Mouse (Mus musculus): ENCODE measurements around the gene Gm27027. TPM values are rescaled to one million over a fixed set of nuclear protein-coding genes. Genes with fewer than 3 reads are reported as not detected.

Gene Gm27027
- total RNA-seq (2023; ENCODE audit: inconsistent age), result 1.4 TPM in 1 of 4 replicates, not detected in the others

DNA sequence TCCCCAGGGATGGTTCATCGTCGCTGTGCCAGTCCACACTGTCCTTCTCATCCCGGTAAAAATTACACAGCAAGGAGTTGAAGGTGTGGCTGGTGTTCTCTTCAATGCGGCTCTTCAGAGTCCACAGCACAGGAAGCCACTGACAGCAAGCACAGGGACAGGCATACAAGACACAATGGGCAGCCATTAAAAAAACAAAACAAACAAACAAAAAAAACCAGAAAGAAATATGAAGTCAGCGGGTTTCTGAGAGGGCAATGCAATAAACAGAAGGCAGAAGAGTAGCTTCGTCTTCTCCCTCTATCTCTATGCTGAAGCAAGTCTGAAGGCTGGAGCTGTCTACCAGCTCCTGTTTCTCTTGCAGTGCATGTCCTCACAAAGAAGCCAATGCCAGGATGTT, at the start of gene Gm27027:
Gene Gm27027, minus strand, starts transcription at position 101 of the 400 bp plus-strand sequence.

DNA sequence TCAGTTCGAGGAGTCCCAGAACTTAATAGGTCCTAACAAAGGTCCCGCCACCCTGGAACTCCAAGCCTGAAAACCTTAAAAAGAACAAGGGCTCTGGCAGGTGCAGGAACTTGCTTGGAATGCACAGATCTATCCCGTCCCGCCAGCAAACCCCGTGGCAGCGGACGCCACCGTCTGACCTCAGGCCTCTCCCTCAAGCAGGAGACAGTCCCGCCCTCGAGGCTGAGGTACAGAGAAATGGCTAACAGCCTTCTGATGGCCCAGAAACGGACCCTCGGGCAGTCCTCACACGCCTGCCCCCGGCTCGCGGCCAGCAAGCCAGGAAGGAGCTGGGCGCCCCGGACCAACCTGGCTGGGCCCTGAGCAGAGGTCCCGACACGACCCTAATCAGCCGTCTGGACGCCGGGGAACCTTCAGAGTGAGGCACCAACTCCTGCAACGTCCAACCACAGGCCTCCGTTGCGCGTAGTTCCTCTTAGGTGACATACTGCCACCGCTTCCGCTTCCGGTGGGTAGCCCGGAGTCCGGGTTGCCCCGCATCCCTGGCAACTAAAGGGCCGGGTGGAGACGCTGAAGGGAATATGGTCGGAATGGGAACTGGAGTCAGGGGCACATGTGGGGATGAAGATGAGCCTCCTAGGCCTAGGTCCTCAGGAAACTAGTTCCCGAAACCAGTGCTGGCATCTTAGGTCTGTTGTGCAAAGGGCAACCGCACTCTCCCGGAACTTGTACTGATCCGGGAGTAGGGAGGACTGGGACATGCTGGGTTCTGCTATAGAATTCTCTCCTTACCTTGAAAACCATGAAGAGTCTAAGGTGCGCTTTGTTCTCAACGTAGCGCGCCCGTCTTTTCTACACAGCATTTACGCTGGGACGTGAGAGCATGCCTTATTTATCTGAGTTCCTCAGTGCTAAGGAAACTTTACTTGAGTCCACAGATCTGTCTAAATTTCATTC, 14.5 kb upstream of the Gm27027 start, which contains the start of gene Alkbh3:
Gene Alkbh3, minus strand, starts transcription at position 473 of the 957 bp plus-strand sequence.

DNA sequence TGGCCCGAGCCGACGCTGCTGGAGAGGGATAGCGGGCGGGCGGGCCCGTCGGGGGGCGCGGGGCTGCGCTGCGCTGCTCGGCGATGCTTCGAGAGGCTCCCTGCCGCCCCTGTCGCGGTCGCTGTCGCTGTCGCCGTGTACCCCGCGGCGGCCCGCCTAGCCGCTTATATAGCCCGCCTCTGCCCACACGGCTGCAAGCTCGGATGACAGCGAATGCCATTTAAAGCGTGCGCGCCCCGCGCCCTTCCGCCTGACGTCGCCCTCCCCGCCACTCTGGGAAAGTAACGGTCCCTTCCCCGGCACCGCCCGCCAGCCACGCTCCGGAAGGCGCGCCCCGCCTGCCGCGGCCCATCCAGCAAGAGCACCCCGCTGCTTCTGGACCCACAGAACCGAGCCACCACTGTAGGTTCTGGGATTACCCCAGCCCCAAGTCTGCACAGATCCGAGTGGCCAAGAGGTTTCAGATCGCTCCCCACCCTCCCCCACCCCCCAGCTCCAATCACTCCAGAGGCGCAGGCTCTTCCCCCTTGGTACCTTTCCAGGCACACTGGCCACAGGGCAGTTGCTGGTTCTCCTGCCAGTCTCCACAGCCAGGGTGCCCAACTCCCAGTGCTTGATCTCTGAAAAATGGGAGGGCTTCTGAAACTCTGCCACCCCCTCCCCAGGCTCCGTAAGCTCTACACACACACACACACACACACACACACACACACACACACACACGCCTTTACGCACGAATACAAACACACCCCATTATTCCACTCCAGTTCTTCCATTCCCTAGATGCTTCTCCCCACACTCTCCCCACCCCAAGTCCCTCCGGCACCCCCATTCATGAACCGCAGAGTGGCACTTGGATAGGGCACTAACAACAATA, 39.0 kb downstream of the Gm27027 start, which contains the start of gene Gm13889:
Gene Gm13889, minus strand, starts transcription at position 294 of the 877 bp plus-strand sequence.

Other genes starting within 250 kb of the Gm27027 start
- gene Ext2, start 173.8 kb downstream of the Gm27027 start, total RNA-seq (2023; ENCODE audit: inconsistent age), result 38.6 to 47.3 TPM (median 42.9 TPM) in 4 replicates
- 13.3 to 15.9 TPM (median 15.7 TPM) in 4 replicates for gene Accs, start 146.4 kb downstream of the Gm27027 start, total RNA-seq (2023; ENCODE audit: inconsistent age)
- gene Accsl, start 127.2 kb downstream of the Gm27027 start, total RNA-seq (2023; ENCODE audit: inconsistent age), result not detected in 4 replicates
- gene Gm13889, start 39.2 kb downstream of the Gm27027 start, total RNA-seq (2023; ENCODE audit: inconsistent age), result 0.64 to 1.3 TPM (median 1.00 TPM) in 3 of 4 replicates, not detected in the other
- gene Alkbh3, start 14.5 kb upstream of the Gm27027 start, total RNA-seq (2023; ENCODE audit: inconsistent age), result 58.4 to 70.9 TPM (median 65.5 TPM) in 4 replicates
- gene Hsd17b12, start 161.6 kb upstream of the Gm27027 start, total RNA-seq (2023; ENCODE audit: inconsistent age), result 34.0 to 38.2 TPM (median 35.9 TPM) in 4 replicates